ENCODE assay signal across 9 mouse cellular contexts in genomic region chr11:108426086-108426485, GRCm38 (mm10). TPM values are rescaled to one million over a fixed set of nuclear protein-coding genes. Genes with fewer than 3 reads are reported as not detected.
DNase-seq lines count a peak whose midpoint lies in the region; ATAC-seq lines count a peak whose summit lies in the region.
"Had no signal": no experiment of that assay in that cellular context is flagged by ENCODE, and none has a peak within 500 bp of the region (broad histone marks: within the 10 kb centered on the region; RNA-seq: fewer than 3 reads in every experiment).

No protein-coding gene starts in this region.

- H3K36me3 ChIP-seq in kidney, embryonic 16.5 days (ENCODE audit: insufficient read depth, low read length): no peaks in the 10 kb centered on the region
- no peaks in the 10 kb centered on the region for H3K36me3 ChIP-seq in forebrain, embryonic 11.5 days (ENCODE audit: control insufficient read depth, insufficient read depth, low read length)
- no peaks in the 10 kb centered on the region for H3K36me3 ChIP-seq in intestine, embryonic 14.5 days (ENCODE audit: control insufficient read depth, insufficient read depth, low read length)
- H3K36me3 ChIP-seq in neural tube, embryonic 12.5 days: no peaks in the 10 kb centered on the region
- H3K36me3 ChIP-seq: G1E had no signal

- no peak for DNase-seq in kidney, postnatal 10 days
- no peak for DNase-seq in forebrain, embryonic 11.5 days (ENCODE audit: low spot score)
- DNase-seq in intestine, embryonic 14.5 days (ENCODE audit: low spot score): no peak
- no peak for DNase-seq in B cell, adult 2 months
- DNase-seq in left cerebral cortex, adult 11 months (ENCODE audit: low spot score): no peak
- DNase-seq: adrenal gland, postnatal 25 days had no signal

- H3K9ac ChIP-seq in kidney, embryonic 16.5 days (replicated peaks; ENCODE audit: low read length): peak overlapping the region; percentile 89
- H3K9ac ChIP-seq in forebrain, embryonic 11.5 days (ENCODE audit: low read length): no peak overlapping the region
- H3K9ac ChIP-seq in intestine, embryonic 14.5 days (ENCODE audit: low read length): no peak overlapping the region; the same call in 1 of the 2 replicates
- H3K9ac ChIP-seq in neural tube, embryonic 12.5 days: no peak overlapping the region

- H3K27me3 ChIP-seq in kidney, embryonic 16.5 days (ENCODE audit: insufficient read depth, low read length): no peaks in the 10 kb centered on the region
- H3K27me3 ChIP-seq in forebrain, embryonic 11.5 days (ENCODE audit: control insufficient read depth, insufficient read depth, low read length): peaks cover 2% of the 10 kb centered on the region; the same call in 1 of the 2 replicates
- no peaks in the 10 kb centered on the region for H3K27me3 ChIP-seq in intestine, embryonic 14.5 days (replicated peaks; ENCODE audit: control insufficient read depth, insufficient read depth, low read length)
- peaks cover 5% of the 10 kb centered on the region; the same call in 1 of the 2 replicates for H3K27me3 ChIP-seq in neural tube, embryonic 12.5 days (replicated peaks)

- no peak for ATAC-seq in kidney, embryonic 16.5 days (ENCODE audit: low FRiP score, low TSS enrichment)
- ATAC-seq in forebrain, embryonic 11.5 days (replicated peaks; ENCODE audit: low FRiP score): no peak
- ATAC-seq in intestine, embryonic 14.5 days (replicated peaks; ENCODE audit: low FRiP score, low TSS enrichment, low read depth): no peak
- ATAC-seq in neural tube, embryonic 12.5 days (ENCODE audit: low FRiP score, low read depth): no peak

- 92% methylated on average over 3 of the region's 3 CpGs for WGBS in kidney, embryonic 16.5 days
- 87% methylated on average over 3 of the region's 3 CpGs for WGBS in forebrain, embryonic 11.5 days
- WGBS in intestine, embryonic 14.5 days: 90% methylated on average over 3 of the region's 3 CpGs
- 91% methylated on average over 3 of the region's 3 CpGs for WGBS in neural tube, embryonic 12.5 days

- H3K27ac ChIP-seq in kidney, embryonic 16.5 days (ENCODE audit: low read length): no peak overlapping the region
- H3K27ac ChIP-seq in forebrain, embryonic 11.5 days (ENCODE audit: low read depth, low read length): no peak overlapping the region
- no peak overlapping the region for H3K27ac ChIP-seq in intestine, embryonic 14.5 days (ENCODE audit: low read depth)
- no peak overlapping the region for H3K27ac ChIP-seq in neural tube, embryonic 12.5 days

- H3K4me3 ChIP-seq in kidney, embryonic 16.5 days (ENCODE audit: low read length): peak overlapping the region; percentile 84
- H3K4me3 ChIP-seq in forebrain, embryonic 11.5 days (ENCODE audit: low read depth, low read length): peak overlapping the region; percentile 61; the same call in 1 of the 2 replicates
- H3K4me3 ChIP-seq in intestine, embryonic 14.5 days (ENCODE audit: low read depth, low read length): peak overlapping the region; percentile 64
- H3K4me3 ChIP-seq in neural tube, embryonic 12.5 days: no peak overlapping the region

- H3K4me2 ChIP-seq in kidney, embryonic 16.5 days (replicated peaks; ENCODE audit: low read depth, low read length): peak overlapping the region; percentile 75
- H3K4me2 ChIP-seq in forebrain, embryonic 11.5 days (ENCODE audit: low read depth, low read length, severe bottlenecking): peak overlapping the region; percentile 69
- H3K4me2 ChIP-seq in intestine, embryonic 14.5 days (ENCODE audit: low read length): peak overlapping the region; percentile 68
- H3K4me2 ChIP-seq in neural tube, embryonic 12.5 days (replicated peaks): peak overlapping the region; percentile 74

- peaks cover 12% of the 10 kb centered on the region; the same call in 1 of the 2 replicates for H3K4me1 ChIP-seq in kidney, embryonic 16.5 days (ENCODE audit: insufficient read depth, low read length)
- H3K4me1 ChIP-seq in forebrain, embryonic 11.5 days (replicated peaks; ENCODE audit: control insufficient read depth, insufficient read depth, low read length): peaks cover 9% of the 10 kb centered on the region
- H3K4me1 ChIP-seq in intestine, embryonic 14.5 days (replicated peaks; ENCODE audit: control insufficient read depth, insufficient read depth, low read length): peaks cover 7% of the 10 kb centered on the region; the same call in 1 of the 2 replicates
- H3K4me1 ChIP-seq in neural tube, embryonic 12.5 days: 0 out of 2 replicates have a peak, but pooled peaks cover 11% of the 10 kb centered on the region

- H3K9me3 ChIP-seq in kidney, embryonic 16.5 days (ENCODE audit: low read length): no peaks in the 10 kb centered on the region
- H3K9me3 ChIP-seq in forebrain, embryonic 11.5 days (ENCODE audit: control insufficient read depth, low read length): no peaks in the 10 kb centered on the region
- H3K9me3 ChIP-seq in intestine, embryonic 14.5 days (ENCODE audit: control insufficient read depth, low read length): no peaks in the 10 kb centered on the region
- H3K9me3 ChIP-seq in neural tube, embryonic 12.5 days: no peaks in the 10 kb centered on the region

RNA-seq across cellular contexts. Expression of gene Cep112, which starts 1.1 kb away (rescaled TPM):
- polyA plus RNA-seq in kidney, embryonic 16.5 days (2015; fragmentation: Nextera tagmentation; extraction: Ambion mirVana): 10.0 and 10.4 TPM in 2 replicates
- polyA plus RNA-seq in forebrain, embryonic 11.5 days (2014; fragmentation: Nextera tagmentation; extraction: Ambion mirVana): 15.2 and 16.9 TPM in 2 replicates
- 15.0 and 16.1 TPM in 2 replicates for polyA plus RNA-seq in intestine, embryonic 14.5 days (2014; fragmentation: Nextera tagmentation; extraction: Ambion mirVana)
- 9.8 and 10.7 TPM in 2 replicates for polyA plus RNA-seq in neural tube, embryonic 12.5 days (2016; fragmentation: Nextera tagmentation; extraction: Ambion mirVana)
- polyA plus RNA-seq: G1E had no signal
